Mouse (Mus musculus) kidney, adult 2 months (tissue): ENCODE measurements around the gene Slu7.

ENCODE experiments used
- CTCF ChIP-seq: fragments of 200-500 bp; conservative IDR thresholded peaks from 2 replicates; pipeline ENCODE4 v1.5.1; 2011; ENCODE audit warnings: low read depth, mild to moderate bottlenecking, control low read depth, low read length, moderate library complexity, mixed read lengths; ENCODE audit not compliant: insufficient read depth, insufficient read length
- POLR2A ChIP-seq: fragments of 200-500 bp; IDR thresholded peaks from one replicate; pipeline ENCODE4 v1.6.1; 2011; ENCODE audit warnings: low read depth, low read length, control low read depth

DNA sequence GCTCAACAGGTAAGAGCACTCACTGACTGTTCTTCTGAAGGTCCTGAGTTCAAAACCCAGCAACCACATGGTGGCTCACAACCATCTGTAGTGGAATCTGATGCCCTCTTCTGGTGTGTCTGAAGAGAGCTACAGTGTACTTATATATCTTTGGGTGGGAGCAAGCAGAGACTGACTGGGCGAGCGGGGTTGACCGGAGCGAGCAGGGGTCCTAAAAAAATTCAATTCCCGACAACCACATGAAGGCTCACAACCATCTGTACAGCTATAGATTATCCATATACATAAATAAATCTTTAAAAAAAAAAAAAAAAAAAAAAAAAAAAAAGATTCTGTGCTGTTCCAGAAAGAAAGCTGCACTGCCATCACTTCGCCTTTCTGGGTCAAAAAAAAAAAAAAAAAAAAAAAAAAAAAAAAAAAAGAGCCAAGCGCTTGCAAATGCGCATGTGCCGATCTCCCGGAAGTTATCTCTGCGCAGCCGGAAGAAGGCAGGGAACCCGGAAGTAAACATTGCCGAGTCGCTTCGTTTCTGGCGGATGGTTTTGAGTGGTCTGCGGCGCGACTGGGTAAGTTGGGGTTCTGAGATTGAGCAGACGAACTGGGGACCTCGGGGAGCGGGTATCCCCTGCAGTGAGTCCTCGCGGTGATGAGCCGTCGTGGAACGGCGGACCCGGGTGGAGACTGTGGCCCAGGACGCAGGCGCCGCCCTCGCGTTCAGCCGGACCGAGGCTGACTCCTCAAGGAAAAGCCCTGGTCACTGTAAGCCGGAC, at the start of gene Slu7:
- TF ChIP-seq CTCF (no peak), POLR2A (no peak)
